Mouse (Mus musculus) heart, postnatal 0 days (tissue): Measurements from ENCODE around the gene H2al1d.
"Not testable (repeated sequence)": the region's sequence is repeated elsewhere in the genome, so short reads cannot be mapped to it uniquely, and the experiment has no call there.

Experiments used
- CTCF ChIP-seq: IDR thresholded peaks from 2 replicates; pipeline ENCODE4 v1.5.1; 2016; ENCODE audit warnings: antibody characterized with exemption, control low read depth, low read depth
- EP300 ChIP-seq: IDR thresholded peaks from 2 replicates; pipeline ENCODE4 v1.6.1; 2016; ENCODE audit warnings: antibody characterized with exemption, low read depth

DNA sequence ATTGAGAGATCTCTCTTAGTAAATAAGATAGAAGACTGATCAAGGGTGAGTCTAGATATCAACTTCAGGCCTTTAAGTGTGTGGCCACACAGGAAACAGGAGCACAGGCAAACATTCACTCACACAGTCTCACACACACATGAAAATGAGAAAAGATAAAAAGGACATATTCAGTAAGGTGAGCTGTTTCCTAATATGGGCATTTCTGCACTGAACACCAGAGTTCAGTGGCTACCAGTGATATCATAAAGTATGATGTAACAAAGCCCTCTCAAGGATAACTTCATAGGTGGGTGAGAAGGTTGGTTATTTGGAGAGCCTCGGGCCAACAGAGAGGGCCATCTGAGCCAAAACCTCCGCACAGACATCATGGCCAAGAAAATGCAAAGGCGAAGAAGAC, 9.3 kb downstream of the H2al1d start, which contains the start of gene H2al1g:
- not testable (repeated sequence) for TF ChIP-seq EP300, CTCF
